Mouse (Mus musculus): ENCODE data around the gene Pou2f2. TPM values are rescaled to one million over a fixed set of nuclear protein-coding genes. Genes with fewer than 3 reads are reported as not detected.

Pou2f2 gene
- polyA plus RNA-seq, 1 experiment from 2014 or later = 22.3 TPM

GRCm38 (mm10) chr7:25213099-25213498, 33.6 kb upstream of the Pou2f2 start:
- Histone ChIP-seq H3K9me3 (no peaks in the 10 kb centered on the region), H3K27me3 (no peaks in the 10 kb centered on the region), H3K4me1 (peaks cover 3% of the 10 kb centered on the region), H3K9ac (no peak overlapping the region), H3K4me2 (no peak overlapping the region), H3K27ac (no peak overlapping the region), H3K4me3 (replicated peaks) (no peak overlapping the region), H3K36me3 (replicated peaks) (peaks cover 29% of the 10 kb centered on the region)
- no peak for ATAC-seq (ENCODE audit: low FRiP score)
- 86% methylated on average over 3 of the region's 3 CpGs for whole genome bisulfite sequencing

DNA sequence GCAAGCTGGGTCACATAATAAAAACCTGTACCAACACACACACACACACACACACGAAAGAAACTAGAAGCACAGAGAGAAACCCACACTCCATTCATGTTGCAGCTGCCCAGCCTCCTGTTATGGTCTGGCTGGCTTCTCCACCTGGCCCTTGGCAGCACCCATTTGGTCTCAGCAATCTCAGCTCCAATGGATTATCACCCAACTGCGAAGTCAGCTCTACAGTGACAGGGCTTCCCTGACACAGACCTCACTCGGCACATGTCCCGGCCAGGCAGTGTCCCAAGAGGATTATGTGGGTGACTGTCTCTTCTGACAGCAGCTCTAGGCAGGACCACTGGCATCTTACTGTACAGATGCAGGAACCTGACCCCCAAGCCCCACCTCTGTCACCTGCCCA, 31.0 kb upstream of the Pou2f2 start:
- Histone ChIP-seq H3K9ac (no peak overlapping the region), H3K4me2 (no peak overlapping the region), H3K27ac (no peak overlapping the region), H3K36me3 (replicated peaks) (peaks cover 29% of the 10 kb centered on the region), H3K9me3 (no peaks in the 10 kb centered on the region), H3K27me3 (no peaks in the 10 kb centered on the region), H3K4me3 (replicated peaks) (no peak overlapping the region), H3K4me1 (no peaks in the 10 kb centered on the region)
- WGBS = 91% methylated on average over 4 of the region's 4 CpGs
- ATAC-seq (ENCODE audit: low FRiP score) = no peak

DNA sequence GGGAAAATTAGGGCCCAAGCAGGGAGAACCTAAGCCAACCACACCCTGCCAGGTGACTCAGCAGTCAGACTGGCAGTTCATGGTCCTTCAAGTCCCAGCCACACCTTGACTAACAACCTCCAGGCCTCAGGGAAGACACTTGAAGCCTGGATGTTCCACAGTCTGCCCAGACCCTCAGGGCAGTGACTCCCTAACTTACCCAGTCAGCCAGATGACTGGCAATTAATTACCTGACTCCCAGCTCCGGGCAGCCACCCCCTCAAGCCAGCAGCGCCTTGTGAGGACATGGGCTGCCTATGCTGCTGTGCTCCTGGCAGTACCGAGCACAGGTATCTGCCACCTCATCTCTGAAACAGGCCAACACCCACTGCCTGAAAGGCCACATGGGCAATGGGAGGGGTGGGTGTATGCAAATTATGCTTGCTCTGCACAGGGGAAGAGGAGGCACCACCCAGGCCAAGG, 29.7 kb upstream of the Pou2f2 start:
- H3K4me3 ChIP-seq (replicated peaks) = no peak overlapping the region
- ATAC-seq (ENCODE audit: low FRiP score) = no peak
- no peak overlapping the region for H3K4me2 ChIP-seq
- no peaks in the 10 kb centered on the region for H3K27me3 ChIP-seq
- H3K27ac ChIP-seq = no peak overlapping the region
- H3K36me3 ChIP-seq (replicated peaks) = peaks cover 25% of the 10 kb centered on the region
- WGBS = 80% methylated on average over 3 of the region's 3 CpGs
- no peaks in the 10 kb centered on the region for H3K9me3 ChIP-seq
- no peak overlapping the region for H3K9ac ChIP-seq
- no peaks in the 10 kb centered on the region for H3K4me1 ChIP-seq

DNA sequence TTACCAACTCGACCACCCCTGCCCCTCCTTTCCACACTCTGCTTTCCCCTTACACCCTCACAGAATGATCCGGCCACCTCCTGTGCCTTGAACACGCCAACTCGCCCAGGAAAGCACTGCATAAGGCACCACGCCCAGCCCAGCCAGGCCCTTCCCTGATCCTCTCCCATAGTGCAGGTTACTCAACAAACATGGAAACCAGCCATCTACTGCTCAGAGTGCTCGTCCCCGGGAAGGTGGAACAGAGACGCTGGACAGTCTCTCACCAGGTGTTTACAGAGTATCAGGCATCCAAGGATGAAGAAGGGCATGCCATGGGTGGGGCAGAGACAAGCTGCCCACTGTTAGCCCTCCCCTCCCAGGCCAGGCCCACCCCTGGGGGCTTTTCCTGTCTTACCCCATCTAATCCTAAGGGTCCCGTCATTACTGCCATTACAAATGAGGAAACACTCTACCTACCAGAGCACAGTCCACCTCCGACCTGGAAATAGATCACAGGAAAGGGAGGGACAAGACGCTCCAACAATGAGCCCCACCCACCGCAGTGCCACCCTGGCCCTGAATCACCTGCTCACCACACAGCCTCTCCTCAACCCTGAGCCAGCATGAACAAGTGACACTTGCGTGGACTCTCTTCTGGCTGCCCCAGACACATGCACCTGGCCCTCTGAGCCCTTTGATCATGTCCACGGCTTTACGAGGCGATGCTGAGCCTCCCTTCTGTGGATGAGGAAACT, 26.7 kb upstream of the Pou2f2 start:
- no peak overlapping the region for H3K27ac ChIP-seq
- no peak for ATAC-seq (ENCODE audit: low FRiP score)
- H3K36me3 ChIP-seq (replicated peaks) = peaks cover 45% of the 10 kb centered on the region
- H3K9ac ChIP-seq = no peak overlapping the region
- no peaks in the 10 kb centered on the region for H3K27me3 ChIP-seq
- no peak overlapping the region for H3K4me3 ChIP-seq (replicated peaks)
- H3K4me1 ChIP-seq = no peaks in the 10 kb centered on the region
- H3K9me3 ChIP-seq = no peaks in the 10 kb centered on the region
- no peak overlapping the region for H3K4me2 ChIP-seq
- WGBS = 90% methylated on average over 16 of the region's 16 CpGs

- Histone ChIP-seq H3K9me3 (no peaks in the 10 kb centered on the region), H3K4me1 (no peaks in the 10 kb centered on the region), H3K36me3 (replicated peaks) (peaks cover 44% of the 10 kb centered on the region), H3K4me2 (no peak overlapping the region), H3K4me3 (replicated peaks) (no peak overlapping the region), H3K9ac (no peak overlapping the region), H3K27ac (no peak overlapping the region), H3K27me3 (no peaks in the 10 kb centered on the region)
- WGBS = 91% methylated on average over 16 of the region's 16 CpGs
- ATAC-seq (ENCODE audit: low FRiP score) = no peak
Measured at GRCm38 (mm10) chr7:25205355-25206093, 26.0 kb upstream of the Pou2f2 start.

DNA sequence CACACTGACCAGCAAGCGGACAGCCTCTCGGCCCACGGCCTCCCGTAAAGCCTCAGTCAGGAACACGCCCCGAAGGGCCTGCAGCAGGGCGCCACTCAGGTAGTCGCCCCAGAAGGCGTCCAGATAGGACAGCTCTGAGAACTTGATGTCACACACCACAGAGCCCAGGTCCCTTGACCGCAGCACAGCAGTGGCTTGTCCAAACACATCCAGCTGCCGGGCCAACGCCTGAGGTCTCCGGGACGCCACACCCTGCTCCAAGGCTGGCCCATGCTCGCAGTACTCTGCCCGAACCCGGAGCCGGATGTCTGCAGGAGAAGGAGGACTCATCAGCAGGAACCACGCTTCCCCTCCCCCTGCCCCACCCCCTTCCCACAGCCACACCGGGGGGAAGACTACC, 24.1 kb upstream of the Pou2f2 start:
- 91% methylated on average over 20 of the region's 20 CpGs for WGBS
- H3K4me2 ChIP-seq = no peak overlapping the region
- no peaks in the 10 kb centered on the region for H3K4me1 ChIP-seq
- ATAC-seq (ENCODE audit: low FRiP score) = no peak
- no peak overlapping the region for H3K27ac ChIP-seq
- H3K9ac ChIP-seq = no peak overlapping the region
- no peaks in the 10 kb centered on the region for H3K9me3 ChIP-seq
- peaks cover 29% of the 10 kb centered on the region for H3K36me3 ChIP-seq (replicated peaks)
- H3K27me3 ChIP-seq = no peaks in the 10 kb centered on the region
- no peak overlapping the region for H3K4me3 ChIP-seq (replicated peaks)

- H3K27ac ChIP-seq = no peak overlapping the region
- no peak overlapping the region for H3K4me2 ChIP-seq
- H3K4me3 ChIP-seq (replicated peaks) = no peak overlapping the region
- WGBS = 77% methylated on average over 10 of the region's 10 CpGs
- no peaks in the 10 kb centered on the region for H3K4me1 ChIP-seq
- no peaks in the 10 kb centered on the region for H3K27me3 ChIP-seq
- peaks cover 16% of the 10 kb centered on the region for H3K36me3 ChIP-seq (replicated peaks)
- no peak for ATAC-seq (ENCODE audit: low FRiP score)
- no peak overlapping the region for H3K9ac ChIP-seq
- no peaks in the 10 kb centered on the region for H3K9me3 ChIP-seq
Measured at GRCm38 (mm10) chr7:25197384-25198018, 18.0 kb upstream of the Pou2f2 start.

DNA sequence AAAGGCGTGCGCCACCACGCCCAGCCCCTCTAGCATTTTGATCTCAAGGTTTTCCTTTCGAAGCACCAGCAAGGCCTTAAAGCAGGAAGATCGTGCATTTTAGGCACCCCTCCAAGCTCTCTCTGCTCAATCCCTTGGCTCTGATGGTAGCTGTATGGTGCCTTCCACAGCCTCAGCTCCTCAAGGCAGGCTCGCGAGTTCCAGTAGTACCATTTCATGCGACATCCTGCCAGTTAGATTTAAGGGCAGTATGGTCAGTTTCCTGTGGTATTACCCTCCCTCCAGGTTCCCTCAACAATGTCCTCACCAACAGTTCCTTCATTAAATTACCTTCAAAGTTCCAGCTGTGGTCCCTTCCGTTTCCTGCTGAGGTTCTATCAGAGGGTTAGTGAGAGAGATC, 16.6 kb upstream of the Pou2f2 start:
- Histone ChIP-seq H3K9ac (no peak overlapping the region), H3K27ac (no peak overlapping the region), H3K36me3 (replicated peaks) (peaks cover 4% of the 10 kb centered on the region; the same call in 1 of the 2 replicates), H3K27me3 (no peaks in the 10 kb centered on the region), H3K9me3 (no peaks in the 10 kb centered on the region), H3K4me1 (no peaks in the 10 kb centered on the region), H3K4me2 (no peak overlapping the region), H3K4me3 (replicated peaks) (no peak overlapping the region)
- 92% methylated on average over 9 of the region's 9 CpGs for WGBS
- ATAC-seq (ENCODE audit: low FRiP score) = no peak

DNA sequence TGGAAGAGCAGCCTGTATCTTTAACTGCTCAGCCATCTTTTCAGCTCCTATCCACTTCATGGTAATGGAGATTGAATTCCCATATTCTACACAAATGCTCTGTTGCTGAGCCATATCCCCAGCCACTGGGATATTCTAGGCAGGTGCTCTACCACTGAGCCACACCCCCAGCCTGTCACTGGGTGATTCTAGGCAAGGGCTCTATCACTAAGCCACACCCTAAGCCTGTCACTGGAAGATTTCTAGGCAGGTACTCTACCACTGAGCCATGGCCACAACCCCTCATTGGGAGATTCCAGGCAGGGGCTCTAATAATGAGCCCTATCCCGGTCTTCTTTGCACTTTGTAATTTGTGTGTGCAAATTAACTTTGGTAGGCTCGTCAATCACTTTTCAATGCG, 15.6 kb upstream of the Pou2f2 start:
- Histone ChIP-seq H3K4me1 (no peaks in the 10 kb centered on the region), H3K27ac (no peak overlapping the region), H3K27me3 (no peaks in the 10 kb centered on the region), H3K9me3 (no peaks in the 10 kb centered on the region), H3K4me3 (replicated peaks) (no peak overlapping the region), H3K36me3 (replicated peaks) (no peaks in the 10 kb centered on the region), H3K4me2 (no peak overlapping the region), H3K9ac (no peak overlapping the region)
- no peak for ATAC-seq (ENCODE audit: low FRiP score)
- 72% methylated on average over 3 of the region's 3 CpGs for WGBS

DNA sequence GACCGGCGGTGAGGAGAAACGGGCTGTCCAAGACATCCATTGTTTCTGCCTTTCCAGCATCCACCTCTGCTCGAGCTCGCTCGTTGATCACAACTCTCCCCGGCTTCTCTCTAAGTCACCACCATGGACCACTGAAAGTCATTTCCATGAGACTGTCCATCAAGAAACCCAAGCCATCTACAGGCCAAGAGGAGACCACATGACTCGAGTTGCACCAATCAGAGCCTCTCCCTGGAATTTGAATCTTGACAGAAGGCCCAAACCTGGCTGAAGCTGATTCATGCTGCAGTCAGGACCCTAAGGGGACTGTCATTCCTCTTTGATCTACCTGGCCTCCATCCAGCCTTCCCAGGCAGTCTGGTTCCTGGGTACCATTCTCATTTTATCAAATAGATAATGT, 12.6 kb upstream of the Pou2f2 start:
- Histone ChIP-seq H3K36me3 (replicated peaks) (no peaks in the 10 kb centered on the region), H3K4me3 (replicated peaks) (no peak overlapping the region), H3K27me3 (no peaks in the 10 kb centered on the region), H3K4me2 (no peak overlapping the region), H3K9me3 (no peaks in the 10 kb centered on the region), H3K9ac (no peak overlapping the region), H3K27ac (no peak overlapping the region), H3K4me1 (peaks cover 5% of the 10 kb centered on the region; the same call in 1 of the 2 replicates)
- 79% methylated on average over 8 of the region's 8 CpGs for WGBS
- no peak for ATAC-seq (ENCODE audit: low FRiP score)

DNA sequence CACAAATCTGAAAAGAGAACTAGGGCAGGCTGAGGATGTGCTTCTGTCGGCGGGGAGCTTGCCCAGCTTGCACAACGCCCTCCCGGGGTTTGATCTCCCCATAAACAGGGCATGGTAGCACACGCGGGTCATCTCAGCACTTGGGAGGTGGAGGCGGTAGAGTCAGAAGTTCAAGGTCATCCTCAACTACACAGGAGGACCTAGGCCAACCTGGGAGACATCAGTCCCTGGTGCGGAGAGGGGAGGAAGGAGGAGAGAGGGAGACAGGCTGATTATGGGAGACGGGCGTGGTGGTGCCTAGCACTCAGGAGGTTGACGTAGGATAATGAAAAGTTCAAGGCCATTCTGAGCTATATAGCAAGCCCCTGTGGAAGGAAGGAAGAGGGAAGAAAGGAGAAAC, 11.3 kb upstream of the Pou2f2 start:
- WGBS = 87% methylated on average over 11 of the region's 11 CpGs

More for the DNA sequence above, 11.3 kb upstream of the Pou2f2 start:
- no peak for ATAC-seq (ENCODE audit: low FRiP score)
- no peak overlapping the region for H3K9ac ChIP-seq
- no peak overlapping the region for H3K4me3 ChIP-seq (replicated peaks)
- peaks cover 5% of the 10 kb centered on the region; the same call in 1 of the 2 replicates for H3K4me1 ChIP-seq
- no peaks in the 10 kb centered on the region for H3K27me3 ChIP-seq
- H3K27ac ChIP-seq = no peak overlapping the region
- no peaks in the 10 kb centered on the region for H3K9me3 ChIP-seq
- H3K36me3 ChIP-seq (replicated peaks) = no peaks in the 10 kb centered on the region
- H3K4me2 ChIP-seq = no peak overlapping the region
